Mouse (Mus musculus): Measurements from ENCODE around the gene Zyx. TPM values are rescaled to one million over a fixed set of nuclear protein-coding genes. Genes with fewer than 3 reads are reported as not detected.

The Zyx gene
- polyA plus RNA-seq, 1 experiment from 2014 or later: 97.7 TPM

GRCm38 (mm10) chr6:42360231-42360840 is 10.9 kb downstream of the Zyx start:
- no peak for ATAC-seq (ENCODE audit: insufficient number of reproducible peaks, low FRiP score, low TSS enrichment, low read depth)
- 78% methylated on average over 6 of the region's 6 CpGs for WGBS

GRCm38 (mm10) chr6:42361041-42361895 is 11.8 kb downstream of the Zyx start:
- H3K4me1 ChIP-seq (ENCODE audit: control insufficient read depth, insufficient read depth, low read length): no peaks in the 10 kb centered on the region
- DNase-seq (ENCODE audit: low spot score) (no peak), ATAC-seq (ENCODE audit: insufficient number of reproducible peaks, low FRiP score, low TSS enrichment, low read depth) (no peak)
- no peak overlapping the region for H3K27ac ChIP-seq (replicated peaks; ENCODE audit: low read depth, low read length)
- no peaks in the 10 kb centered on the region for H3K9me3 ChIP-seq (ENCODE audit: control insufficient read depth, low read length)
- no peak overlapping the region for H3K4me2 ChIP-seq (ENCODE audit: low read depth, severe bottlenecking)
- H3K4me3 ChIP-seq (ENCODE audit: low read depth, low read length): no peak overlapping the region
- no peak overlapping the region for H3K9ac ChIP-seq (ENCODE audit: low read length)
- H3K36me3 ChIP-seq (ENCODE audit: control insufficient read depth, insufficient read depth, low read length): peaks cover 9% of the 10 kb centered on the region
- WGBS: 94% methylated on average over 13 of the region's 13 CpGs
- no peaks in the 10 kb centered on the region for H3K27me3 ChIP-seq (ENCODE audit: control insufficient read depth, insufficient read depth, low read length)

More at GRCm38 (mm10) chr6:42360231-42360840, 10.9 kb downstream of the Zyx start:
- H3K9me3 ChIP-seq (ENCODE audit: control insufficient read depth, low read length): no peaks in the 10 kb centered on the region
- H3K9ac ChIP-seq (ENCODE audit: low read length): no peak overlapping the region
- DNase-seq (ENCODE audit: low spot score): no peak
- H3K4me1 ChIP-seq (ENCODE audit: control insufficient read depth, insufficient read depth, low read length): no peaks in the 10 kb centered on the region
- no peak overlapping the region for H3K4me2 ChIP-seq (ENCODE audit: low read depth, severe bottlenecking)
- H3K4me3 ChIP-seq (ENCODE audit: low read depth, low read length): no peak overlapping the region
- H3K36me3 ChIP-seq (ENCODE audit: control insufficient read depth, insufficient read depth, low read length): peaks cover 12% of the 10 kb centered on the region
- H3K27me3 ChIP-seq (ENCODE audit: control insufficient read depth, insufficient read depth, low read length): no peaks in the 10 kb centered on the region
- H3K27ac ChIP-seq (replicated peaks; ENCODE audit: low read depth, low read length): no peak overlapping the region

GRCm38 (mm10) chr6:42362074-42362473 is 12.6 kb downstream of the Zyx start:
- no peak overlapping the region for H3K4me2 ChIP-seq (ENCODE audit: low read depth, severe bottlenecking)
- DNase-seq (ENCODE audit: low spot score) (no peak), ATAC-seq (ENCODE audit: insufficient number of reproducible peaks, low FRiP score, low TSS enrichment, low read depth) (no peak)
- H3K4me3 ChIP-seq (ENCODE audit: low read depth, low read length): no peak overlapping the region
- 82% methylated on average over 1 of the region's 1 CpGs for WGBS
- no peaks in the 10 kb centered on the region for H3K9me3 ChIP-seq (ENCODE audit: control insufficient read depth, low read length)
- H3K36me3 ChIP-seq (ENCODE audit: control insufficient read depth, insufficient read depth, low read length): peaks cover 3% of the 10 kb centered on the region; the same call in 1 of the 2 replicates
- no peaks in the 10 kb centered on the region for H3K4me1 ChIP-seq (ENCODE audit: control insufficient read depth, insufficient read depth, low read length)
- H3K27me3 ChIP-seq (ENCODE audit: control insufficient read depth, insufficient read depth, low read length): no peaks in the 10 kb centered on the region
- no peak overlapping the region for H3K9ac ChIP-seq (ENCODE audit: low read length)
- no peak overlapping the region for H3K27ac ChIP-seq (replicated peaks; ENCODE audit: low read depth, low read length)

GRCm38 (mm10) chr6:42362497-42362896 is 13.1 kb downstream of the Zyx start:
- Histone ChIP-seq H3K9ac (ENCODE audit: low read length) (no peak overlapping the region), H3K4me3 (ENCODE audit: low read depth, low read length) (no peak overlapping the region), H3K4me2 (ENCODE audit: low read depth, severe bottlenecking) (no peak overlapping the region), H3K27ac (replicated peaks; ENCODE audit: low read depth, low read length) (no peak overlapping the region), H3K36me3 (ENCODE audit: control insufficient read depth, insufficient read depth, low read length) (peaks cover 3% of the 10 kb centered on the region; the same call in 1 of the 2 replicates), H3K4me1 (ENCODE audit: control insufficient read depth, insufficient read depth, low read length) (no peaks in the 10 kb centered on the region), H3K9me3 (ENCODE audit: control insufficient read depth, low read length) (no peaks in the 10 kb centered on the region), H3K27me3 (ENCODE audit: control insufficient read depth, insufficient read depth, low read length) (no peaks in the 10 kb centered on the region)
- DNase-seq (ENCODE audit: low spot score) (no peak), ATAC-seq (ENCODE audit: insufficient number of reproducible peaks, low FRiP score, low TSS enrichment, low read depth) (no peak)
- 100% methylated on average over 1 of the region's 1 CpGs for WGBS

GRCm38 (mm10) chr6:42362974-42363373 is 13.5 kb downstream of the Zyx start:
- no peak for ATAC-seq (ENCODE audit: insufficient number of reproducible peaks, low FRiP score, low TSS enrichment, low read depth)
- Histone ChIP-seq H3K36me3 (ENCODE audit: control insufficient read depth, insufficient read depth, low read length) (peaks cover 3% of the 10 kb centered on the region; the same call in 1 of the 2 replicates), H3K4me2 (ENCODE audit: low read depth, severe bottlenecking) (no peak overlapping the region), H3K27ac (replicated peaks; ENCODE audit: low read depth, low read length) (no peak overlapping the region), H3K4me1 (ENCODE audit: control insufficient read depth, insufficient read depth, low read length) (no peaks in the 10 kb centered on the region), H3K9me3 (ENCODE audit: control insufficient read depth, low read length) (no peaks in the 10 kb centered on the region), H3K27me3 (ENCODE audit: control insufficient read depth, insufficient read depth, low read length) (no peaks in the 10 kb centered on the region), H3K4me3 (ENCODE audit: low read depth, low read length) (no peak overlapping the region), H3K9ac (ENCODE audit: low read length) (no peak overlapping the region)
- DNase-seq (ENCODE audit: low spot score): no peak
- 48% methylated on average over 3 of the region's 3 CpGs for WGBS

- H3K36me3 ChIP-seq (ENCODE audit: control insufficient read depth, insufficient read depth, low read length): peaks cover under 1% of the 10 kb centered on the region; the same call in 1 of the 2 replicates
- WGBS: 86% methylated on average over 4 of the region's 4 CpGs
- no peaks in the 10 kb centered on the region for H3K9me3 ChIP-seq (ENCODE audit: control insufficient read depth, low read length)
- DNase-seq (ENCODE audit: low spot score) (no peak), ATAC-seq (ENCODE audit: insufficient number of reproducible peaks, low FRiP score, low TSS enrichment, low read depth) (no peak)
- no peak overlapping the region for H3K27ac ChIP-seq (replicated peaks; ENCODE audit: low read depth, low read length)
- no peaks in the 10 kb centered on the region for H3K4me1 ChIP-seq (ENCODE audit: control insufficient read depth, insufficient read depth, low read length)
- H3K4me2 ChIP-seq (ENCODE audit: low read depth, severe bottlenecking): no peak overlapping the region
- no peaks in the 10 kb centered on the region for H3K27me3 ChIP-seq (ENCODE audit: control insufficient read depth, insufficient read depth, low read length)
- H3K4me3 ChIP-seq (ENCODE audit: low read depth, low read length): no peak overlapping the region
- H3K9ac ChIP-seq (ENCODE audit: low read length): no peak overlapping the region
Measured at GRCm38 (mm10) chr6:42364066-42364465, 14.6 kb downstream of the Zyx start.

- Histone ChIP-seq H3K36me3 (ENCODE audit: control insufficient read depth, insufficient read depth, low read length) (no peaks in the 10 kb centered on the region; the same call in 1 of the 2 replicates), H3K9me3 (ENCODE audit: control insufficient read depth, low read length) (no peaks in the 10 kb centered on the region), H3K4me2 (ENCODE audit: low read depth, severe bottlenecking) (no peak overlapping the region), H3K4me3 (ENCODE audit: low read depth, low read length) (no peak overlapping the region), H3K27me3 (ENCODE audit: control insufficient read depth, insufficient read depth, low read length) (no peaks in the 10 kb centered on the region), H3K4me1 (ENCODE audit: control insufficient read depth, insufficient read depth, low read length) (no peaks in the 10 kb centered on the region; the same call in 1 of the 2 replicates), H3K9ac (ENCODE audit: low read length) (no peak overlapping the region), H3K27ac (replicated peaks; ENCODE audit: low read depth, low read length) (no peak overlapping the region)
- WGBS: 95% methylated on average over 15 of the region's 15 CpGs
- no peak for DNase-seq (ENCODE audit: low spot score)
- ATAC-seq (ENCODE audit: insufficient number of reproducible peaks, low FRiP score, low TSS enrichment, low read depth): no peak
Measured at GRCm38 (mm10) chr6:42364607-42365006, 15.2 kb downstream of the Zyx start.

GRCm38 (mm10) chr6:42365215-42365614 is 15.8 kb downstream of the Zyx start:
- Histone ChIP-seq H3K36me3 (ENCODE audit: control insufficient read depth, insufficient read depth, low read length) (no peaks in the 10 kb centered on the region; the same call in 1 of the 2 replicates), H3K27ac (replicated peaks; ENCODE audit: low read depth, low read length) (no peak overlapping the region), H3K4me3 (ENCODE audit: low read depth, low read length) (no peak overlapping the region), H3K27me3 (ENCODE audit: control insufficient read depth, insufficient read depth, low read length) (no peaks in the 10 kb centered on the region), H3K9ac (ENCODE audit: low read length) (no peak overlapping the region), H3K9me3 (ENCODE audit: control insufficient read depth, low read length) (no peaks in the 10 kb centered on the region), H3K4me1 (ENCODE audit: control insufficient read depth, insufficient read depth, low read length) (peaks cover 4% of the 10 kb centered on the region; the same call in 1 of the 2 replicates), H3K4me2 (ENCODE audit: low read depth, severe bottlenecking) (no peak overlapping the region)
- DNase-seq (ENCODE audit: low spot score) (no peak), ATAC-seq (ENCODE audit: insufficient number of reproducible peaks, low FRiP score, low TSS enrichment, low read depth) (no peak)
- 96% methylated on average over 6 of the region's 6 CpGs for WGBS

All from limb, embryonic 11.5 days (tissue).